Mouse (Mus musculus) bone marrow, adult 2 months (tissue): ENCODE results near the gene Gucy1b2.

ENCODE experiments used
- CTCF ChIP-seq: fragments of 200-500 bp; IDR thresholded peaks from 2 replicates; pipeline ENCODE4 v1.5.1; 2011; ENCODE audit warnings: low read length, control low read depth; ENCODE audit not compliant: control insufficient read depth, insufficient read depth
- POLR2A ChIP-seq: fragments of 200-500 bp; IDR thresholded peaks from 2 replicates; pipeline ENCODE4 v1.6.1; 2011; ENCODE audit warnings: low read depth, mild to moderate bottlenecking, control low read depth, low read length, borderline replicate concordance; ENCODE audit not compliant: control insufficient read depth

DNA sequence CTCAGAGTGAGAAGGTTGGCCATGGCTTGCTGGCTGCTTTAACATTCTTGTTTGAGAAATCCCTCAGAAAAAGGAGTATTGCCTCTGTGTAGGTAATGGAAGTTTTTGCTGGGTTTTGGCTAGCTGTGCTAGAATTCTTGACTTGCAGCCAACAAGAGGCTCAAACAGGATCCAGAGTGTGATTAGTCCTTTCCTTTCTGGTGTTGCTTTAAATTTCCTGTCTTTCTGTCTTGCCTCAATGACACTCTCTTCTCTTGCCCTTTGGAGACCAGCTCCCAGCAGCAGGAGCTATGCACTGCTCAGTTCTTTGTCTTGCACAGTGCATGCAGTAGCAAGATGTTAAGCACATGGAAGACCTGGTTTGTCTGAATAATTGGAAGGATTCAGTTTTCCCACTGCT, 80.4 kb downstream of the Gucy1b2 start:
- TF ChIP-seq CTCF: no peak
- no peak for TF ChIP-seq POLR2A
